ENCODE assay signal across 27 mouse cellular contexts in the genomic region with DNA sequence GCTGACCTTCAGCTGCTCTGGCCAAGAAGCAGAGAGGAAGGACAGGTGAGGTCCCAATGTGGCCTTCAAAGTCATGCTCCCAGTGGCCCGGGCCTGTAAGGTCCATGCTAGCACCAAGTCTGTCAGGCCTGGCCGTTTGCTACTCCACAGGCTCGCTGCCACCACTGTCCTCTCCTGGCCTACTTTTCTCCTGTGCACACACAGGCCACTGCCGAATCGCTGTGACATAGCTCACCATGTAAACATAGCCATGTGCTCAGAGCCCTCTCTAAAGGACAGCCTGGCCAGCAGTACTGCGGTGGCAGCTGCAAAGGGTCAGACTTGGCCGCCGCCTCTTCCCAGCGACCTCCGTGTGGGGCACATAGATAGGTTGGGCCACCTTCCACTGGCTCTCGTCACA. TPM values are rescaled to one million over a fixed set of nuclear protein-coding genes. Genes with fewer than 3 reads are reported as not detected.
"Had no signal": no experiment of that assay in that cellular context is flagged by ENCODE, and none has a peak within 500 bp of the region (broad histone marks: within the 10 kb centered on the region; RNA-seq: fewer than 3 reads in every experiment).

No protein-coding gene starts in this region.

- H3K4me2 ChIP-seq: heart, embryonic 12.5 days; hindbrain, embryonic 12.5 days; hindbrain, embryonic 14.5 days; intestine, embryonic 15.5 days; limb, embryonic 12.5 days; liver, embryonic 13.5 days had no signal

- H3K9me3 ChIP-seq: heart, embryonic 10.5 days; heart, embryonic 12.5 days; hindbrain, embryonic 10.5 days; hindbrain, embryonic 12.5 days; intestine, embryonic 15.5 days; limb, embryonic 10.5 days; limb, embryonic 12.5 days; liver, embryonic 13.5 days had no signal

- H3K27ac ChIP-seq: heart, embryonic 10.5 days; hindbrain, embryonic 10.5 days; hindbrain, embryonic 12.5 days; hindbrain, embryonic 14.5 days; intestine, embryonic 15.5 days; layer of hippocampus, adult 2 months; left cerebral cortex, adult 2 months; limb, embryonic 10.5 days; limb, embryonic 12.5 days had no signal

- H3K27me3 ChIP-seq: heart, embryonic 12.5 days; hindbrain, embryonic 12.5 days; intestine, embryonic 15.5 days; limb, embryonic 12.5 days; liver, embryonic 13.5 days had no signal

- H3K4me3 ChIP-seq: heart, embryonic 10.5 days; heart, embryonic 12.5 days; hindbrain, embryonic 10.5 days; hindbrain, embryonic 12.5 days; intestine, embryonic 15.5 days; layer of hippocampus, adult 2 months; left cerebral cortex, adult 2 months; limb, embryonic 10.5 days; limb, embryonic 12.5 days; liver, embryonic 13.5 days had no signal

- DNase-seq: gastrocnemius, postnatal 25 days; heart, adult 18-20 months; heart, postnatal 10 days; heart, postnatal 4 days; kidney, adult 18-20 months; kidney, adult 8-10 months; kidney, postnatal 10 days; kidney, postnatal 25 days; kidney, postnatal 4 days; liver, embryonic 13.5 days had no signal

- ATAC-seq: hindbrain, embryonic 16.5 days; inflammation-experienced regulatory T-cells, adult 6 months; intestine, embryonic 15.5 days; intestine, postnatal 0 days had no signal

- H3K9ac ChIP-seq: heart, embryonic 12.5 days; hindbrain, embryonic 12.5 days; hindbrain, embryonic 14.5 days; intestine, embryonic 15.5 days; limb, embryonic 12.5 days; liver, embryonic 13.5 days had no signal

RNA-seq across cellular contexts. Expression of a gene that starts 14.1 kb away (rescaled TPM):
- total RNA-seq: gastrocnemius, adult 8-10 months; granulocyte monocyte progenitor cell, adult 5-6 weeks; heart, adult 8-10 months; heart, postnatal 25 days; heart, postnatal 4 days had no signal
- polyA plus RNA-seq: liver, embryonic 13.5 days had no signal

RNA-seq across cellular contexts. Expression of a gene that starts 16.4 kb away (rescaled TPM):
- total RNA-seq: granulocyte monocyte progenitor cell, adult 5-6 weeks had no signal
- polyA plus RNA-seq: inflammation-experienced regulatory T-cells, adult 6 months had no signal
